Mouse (Mus musculus): ENCODE results near the gene Olfr1454. TPM values are rescaled to one million over a fixed set of nuclear protein-coding genes. Genes with fewer than 3 reads are reported as not detected.

Olfr1454 gene
- not detected in 2 replicates for polyA plus RNA-seq (2015; fragmentation: Nextera tagmentation; extraction: Ambion mirVana)

DNA sequence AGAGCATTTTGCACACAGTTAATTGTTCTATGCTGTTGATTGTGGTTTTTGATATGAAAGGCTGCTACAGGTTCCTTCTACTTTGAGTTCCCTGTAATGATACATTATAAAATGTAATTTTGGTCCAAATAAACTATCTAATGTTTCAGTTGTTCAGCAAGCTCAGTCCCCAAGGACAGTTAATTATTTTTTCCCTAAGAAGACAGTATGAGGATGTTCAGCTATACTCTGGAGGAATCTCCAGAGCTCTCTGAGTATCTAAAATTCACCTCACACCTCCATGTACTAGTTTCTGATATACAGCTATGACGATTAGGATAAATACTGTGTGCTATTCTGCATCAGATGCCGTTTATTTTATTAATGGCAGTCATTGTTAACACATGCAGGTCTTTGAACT lies at the start of gene Olfr1454:
Gene Olfr1454, plus strand, starts transcription at position 301 of the 400 bp plus-strand sequence.
- no peak for ATAC-seq
- Histone ChIP-seq H3K27ac (no peak within 1 kb of the TSS), H3K27me3 (no peaks in the 10 kb centered on the region), H3K4me3 (replicated peaks) (no peak within 1 kb of the TSS), H3K4me2 (replicated peaks) (no peak within 1 kb of the TSS), H3K9ac (replicated peaks) (no peak within 1 kb of the TSS), H3K4me1 (replicated peaks) (no peaks in the 10 kb centered on the region), H3K9me3 (peaks cover 25% of the 10 kb centered on the region), H3K36me3 (no peaks in the 10 kb centered on the region)
- 72% methylated on average over 2 of the region's 2 CpGs for WGBS

DNA sequence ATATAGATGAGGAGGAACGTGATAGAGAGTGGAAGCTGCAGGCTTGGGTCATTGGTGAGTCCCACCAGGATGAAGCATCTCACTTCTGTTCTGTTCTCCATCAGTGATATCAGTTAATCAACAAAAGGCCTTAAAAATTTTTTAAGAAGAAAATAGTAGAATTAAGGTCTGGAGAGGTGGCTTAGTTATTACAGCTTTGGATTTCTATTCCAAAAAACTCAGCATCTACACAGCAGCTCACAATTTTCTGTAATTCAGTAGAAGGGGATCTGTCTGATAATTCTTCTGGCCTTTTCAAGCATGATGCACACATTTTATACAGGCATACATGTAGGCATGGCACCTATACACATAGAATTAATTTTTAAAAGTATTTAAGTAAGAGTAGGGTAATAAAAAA lies 32.2 kb upstream of the Olfr1454 start, which contains the start of gene Olfr1453:
Gene Olfr1453, minus strand, starts transcription at position 101 of the 400 bp plus-strand sequence.
- H3K9ac ChIP-seq (replicated peaks): no peak within 1 kb of the TSS

DNA sequence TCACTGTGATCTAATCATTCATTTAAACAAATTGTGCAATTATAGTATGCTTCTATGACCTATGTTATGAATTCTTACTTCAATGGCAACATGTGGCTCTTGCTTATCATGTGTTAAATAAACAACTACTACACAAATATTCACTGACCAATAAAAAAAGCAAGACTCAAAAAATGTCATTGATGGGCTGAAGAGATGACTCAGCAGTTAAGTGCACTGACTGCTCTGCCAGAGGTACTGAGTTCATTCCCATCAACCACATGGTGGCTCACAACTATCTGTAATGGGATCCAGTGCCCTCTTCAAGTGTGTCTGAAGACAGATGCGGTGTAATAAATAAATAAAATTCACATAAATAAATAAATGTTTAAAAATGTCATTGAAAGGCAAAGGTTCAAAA lies 33.5 kb downstream of the Olfr1454 start:
- H3K4me1 ChIP-seq (replicated peaks): no peaks in the 10 kb centered on the region
- no peaks in the 10 kb centered on the region for H3K27me3 ChIP-seq
- 85% methylated on average over 1 of the region's 1 CpGs for WGBS
- no peak for ATAC-seq
- no peaks in the 10 kb centered on the region for H3K36me3 ChIP-seq
- no peak overlapping the region for H3K4me3 ChIP-seq (replicated peaks)
- peaks cover 24% of the 10 kb centered on the region for H3K9me3 ChIP-seq
- no peak overlapping the region for H3K4me2 ChIP-seq (replicated peaks)
- H3K9ac ChIP-seq (replicated peaks): no peak overlapping the region
- H3K27ac ChIP-seq: no peak overlapping the region

More for the DNA sequence above, 32.2 kb upstream of the Olfr1454 start, which contains the start of gene Olfr1453:
- H3K4me1 ChIP-seq (replicated peaks): no peaks in the 10 kb centered on the region
- WGBS: 36% methylated on average over 1 of the region's 1 CpGs
- no peak for ATAC-seq
- no peak within 1 kb of the TSS for H3K4me3 ChIP-seq (replicated peaks)
- no peaks in the 10 kb centered on the region for H3K36me3 ChIP-seq
- no peak within 1 kb of the TSS for H3K27ac ChIP-seq
- H3K9me3 ChIP-seq: peaks cover 13% of the 10 kb centered on the region; the same call in 1 of the 2 replicates
- H3K4me2 ChIP-seq (replicated peaks): no peak within 1 kb of the TSS
- no peaks in the 10 kb centered on the region for H3K27me3 ChIP-seq

DNA sequence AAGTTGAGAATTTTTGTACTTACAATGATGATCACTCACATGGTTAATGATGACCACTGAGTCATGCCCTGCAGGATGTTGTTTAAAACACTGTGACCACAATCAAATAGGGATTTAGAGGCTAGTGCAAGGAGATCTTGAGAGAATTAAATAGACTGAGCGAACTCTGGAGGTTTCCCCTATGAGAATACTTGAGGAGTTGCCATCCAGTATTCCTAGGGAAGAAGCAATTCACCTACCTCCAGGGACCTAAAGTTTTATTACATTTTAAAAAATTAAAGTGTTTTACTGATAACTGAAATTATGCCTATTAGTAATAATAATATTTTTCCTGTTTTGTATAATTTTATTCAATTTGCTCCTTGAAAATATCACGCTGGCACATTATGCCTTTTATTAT lies 37.4 kb downstream of the Olfr1454 start, which contains the start of gene Olfr1457:
Gene Olfr1457, minus strand, starts transcription at position 101 of the 400 bp plus-strand sequence.
- WGBS: 79% methylated on average over 2 of the region's 2 CpGs

DNA sequence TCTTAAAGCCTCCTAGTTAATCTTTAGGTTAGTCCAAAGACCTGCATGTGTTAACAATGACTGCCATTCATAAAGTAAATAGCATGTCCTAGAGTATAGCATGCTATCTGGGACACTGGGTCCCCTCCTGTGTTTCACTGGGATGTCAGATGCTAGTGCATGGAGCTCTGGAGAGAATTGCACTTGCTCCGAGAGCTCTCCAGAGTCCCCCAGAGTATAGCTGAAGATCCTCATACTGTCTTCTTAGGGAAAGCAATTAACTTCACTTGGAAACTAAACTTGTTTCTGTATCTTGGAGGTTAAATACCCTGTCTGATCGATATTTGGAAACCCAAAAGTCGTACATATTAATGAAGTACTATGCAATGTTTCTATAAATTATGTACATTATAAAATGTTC lies 46.3 kb downstream of the Olfr1454 start, which contains the start of gene Olfr1458:
Gene Olfr1458, minus strand, starts transcription at position 101 of the 400 bp plus-strand sequence.
- H3K36me3 ChIP-seq: no peaks in the 10 kb centered on the region
- no peak within 1 kb of the TSS for H3K9ac ChIP-seq (replicated peaks)
- ATAC-seq: no peak
- H3K4me2 ChIP-seq (replicated peaks): no peak within 1 kb of the TSS
- no peaks in the 10 kb centered on the region for H3K27me3 ChIP-seq
- 81% methylated on average over 3 of the region's 3 CpGs for WGBS
- no peak within 1 kb of the TSS for H3K27ac ChIP-seq
- no peak within 1 kb of the TSS for H3K4me3 ChIP-seq (replicated peaks)
- H3K4me1 ChIP-seq (replicated peaks): no peaks in the 10 kb centered on the region
- peaks cover 27% of the 10 kb centered on the region for H3K9me3 ChIP-seq

More for the DNA sequence above, 37.4 kb downstream of the Olfr1454 start, which contains the start of gene Olfr1457:
- Histone ChIP-seq H3K4me2 (replicated peaks) (no peak within 1 kb of the TSS), H3K4me1 (replicated peaks) (no peaks in the 10 kb centered on the region), H3K9ac (replicated peaks) (no peak within 1 kb of the TSS), H3K27ac (no peak within 1 kb of the TSS), H3K36me3 (no peaks in the 10 kb centered on the region), H3K4me3 (replicated peaks) (no peak within 1 kb of the TSS), H3K27me3 (no peaks in the 10 kb centered on the region), H3K9me3 (peaks cover 21% of the 10 kb centered on the region)
- ATAC-seq: no peak

Other genes with a start within 250 kb of the Olfr1454 start
- gene Gm5244, start 213.9 kb upstream of the Olfr1454 start, polyA plus RNA-seq (2015; fragmentation: Nextera tagmentation; extraction: Ambion mirVana): not detected in 2 replicates
- not detected in 2 replicates for gene Olfr1444, start 203.3 kb upstream of the Olfr1454 start, polyA plus RNA-seq (2015; fragmentation: Nextera tagmentation; extraction: Ambion mirVana)
- not detected in 2 replicates for gene Olfr1445, start 176.8 kb upstream of the Olfr1454 start, polyA plus RNA-seq (2015; fragmentation: Nextera tagmentation; extraction: Ambion mirVana)
- not detected in 2 replicates for gene Olfr1446, start 167.1 kb upstream of the Olfr1454 start, polyA plus RNA-seq (2015; fragmentation: Nextera tagmentation; extraction: Ambion mirVana)
- not detected in 2 replicates for gene Olfr1447, start 156.9 kb upstream of the Olfr1454 start, polyA plus RNA-seq (2015; fragmentation: Nextera tagmentation; extraction: Ambion mirVana)
- not detected in 2 replicates for gene Olfr1448, start 136.2 kb upstream of the Olfr1454 start, polyA plus RNA-seq (2015; fragmentation: Nextera tagmentation; extraction: Ambion mirVana)
- not detected in 2 replicates for gene Olfr1449, start 129.8 kb upstream of the Olfr1454 start, polyA plus RNA-seq (2015; fragmentation: Nextera tagmentation; extraction: Ambion mirVana)
- gene Olfr1450, start 110.4 kb upstream of the Olfr1454 start, polyA plus RNA-seq (2015; fragmentation: Nextera tagmentation; extraction: Ambion mirVana): not detected in 2 replicates
- gene Olfr1451, start 65.6 kb upstream of the Olfr1454 start, polyA plus RNA-seq (2015; fragmentation: Nextera tagmentation; extraction: Ambion mirVana): not detected in 2 replicates
- gene Olfr1453, start 32.3 kb upstream of the Olfr1454 start, polyA plus RNA-seq (2015; fragmentation: Nextera tagmentation; extraction: Ambion mirVana): not detected in 2 replicates
- gene Olfr1457, start 37.3 kb downstream of the Olfr1454 start, polyA plus RNA-seq (2015; fragmentation: Nextera tagmentation; extraction: Ambion mirVana): not detected in 2 replicates
- not detected in 2 replicates for gene Olfr1458, start 46.2 kb downstream of the Olfr1454 start, polyA plus RNA-seq (2015; fragmentation: Nextera tagmentation; extraction: Ambion mirVana)
- gene Olfr1459, start 88.9 kb downstream of the Olfr1454 start, polyA plus RNA-seq (2015; fragmentation: Nextera tagmentation; extraction: Ambion mirVana): not detected in 2 replicates
- gene Olfr1461, start 102.4 kb downstream of the Olfr1454 start, polyA plus RNA-seq (2015; fragmentation: Nextera tagmentation; extraction: Ambion mirVana): not detected in 2 replicates
- not detected in 2 replicates for gene Olfr1462, start 125.1 kb downstream of the Olfr1454 start, polyA plus RNA-seq (2015; fragmentation: Nextera tagmentation; extraction: Ambion mirVana)
- gene Olfr1463, start 170.7 kb downstream of the Olfr1454 start, polyA plus RNA-seq (2015; fragmentation: Nextera tagmentation; extraction: Ambion mirVana): not detected in 2 replicates

Measured in midbrain, embryonic 13.5 days (tissue).